Mouse (Mus musculus): Measurements from ENCODE around the gene 1110012L19Rik.
"Not testable (repeated sequence)": the region's sequence is repeated elsewhere in the genome, so short reads cannot be mapped to it uniquely, and the experiment has no call there.

1110012L19Rik gene

DNA sequence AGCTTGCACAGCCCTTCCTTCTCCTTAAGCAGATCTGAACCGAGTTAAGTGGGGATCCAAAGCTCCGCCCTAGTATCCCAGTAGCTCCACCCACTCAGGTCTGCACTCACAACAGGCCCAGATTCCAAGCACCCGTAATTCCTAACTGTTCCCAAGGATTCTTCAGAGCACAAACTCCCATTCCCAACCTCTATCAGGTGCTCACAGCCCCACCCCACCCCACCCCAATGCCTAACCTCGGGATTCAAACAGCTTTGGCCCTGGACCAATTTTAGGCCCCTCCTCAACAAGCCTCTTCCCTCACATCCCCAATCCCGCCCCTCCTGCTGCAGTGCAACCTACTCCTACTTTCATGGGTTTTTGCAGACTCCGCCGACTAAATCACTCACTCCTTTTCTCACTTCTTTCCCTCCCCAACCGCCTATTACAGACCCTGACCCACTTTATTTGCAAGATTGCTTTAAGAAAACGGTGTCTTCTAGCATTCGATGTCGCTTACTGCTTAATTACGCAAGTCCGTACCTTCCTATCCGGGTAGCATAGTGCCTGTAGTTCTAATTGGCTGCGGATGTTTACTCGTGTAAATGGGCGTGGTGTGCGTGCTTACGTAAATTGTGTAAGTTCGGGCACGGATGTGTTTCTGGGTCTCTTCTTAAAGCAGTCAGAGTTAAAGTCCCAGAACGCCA, at the start of gene 1110012L19Rik:
1110012L19Rik (plus strand) TSS at position 602 of the 686 bp plus-strand sequence.
- DNase-seq (ENCODE audit: low read depth, low spot score), result peak; percentile 60

DNA sequence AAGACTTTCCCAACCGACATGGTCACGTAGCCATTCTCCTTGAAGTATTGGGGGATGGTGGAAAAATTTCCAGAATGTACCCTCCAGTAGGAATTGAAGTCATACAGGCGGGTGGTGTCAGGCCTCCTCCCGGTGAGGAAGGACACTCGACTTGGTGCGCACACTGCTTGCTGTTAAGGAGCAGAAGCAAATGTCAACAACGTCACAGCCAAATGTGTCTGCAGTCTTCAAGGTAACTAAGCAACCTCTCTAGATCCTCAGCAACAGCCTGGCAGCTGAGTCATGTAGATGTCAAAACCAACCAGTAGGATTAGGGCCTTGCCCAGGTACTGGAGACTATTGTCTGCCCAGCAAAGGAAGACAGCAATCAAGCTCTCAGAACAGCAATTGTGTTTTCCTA, 22.7 kb upstream of the 1110012L19Rik start:
- DNase-seq (ENCODE audit: low read depth, low spot score), result no peak

DNA sequence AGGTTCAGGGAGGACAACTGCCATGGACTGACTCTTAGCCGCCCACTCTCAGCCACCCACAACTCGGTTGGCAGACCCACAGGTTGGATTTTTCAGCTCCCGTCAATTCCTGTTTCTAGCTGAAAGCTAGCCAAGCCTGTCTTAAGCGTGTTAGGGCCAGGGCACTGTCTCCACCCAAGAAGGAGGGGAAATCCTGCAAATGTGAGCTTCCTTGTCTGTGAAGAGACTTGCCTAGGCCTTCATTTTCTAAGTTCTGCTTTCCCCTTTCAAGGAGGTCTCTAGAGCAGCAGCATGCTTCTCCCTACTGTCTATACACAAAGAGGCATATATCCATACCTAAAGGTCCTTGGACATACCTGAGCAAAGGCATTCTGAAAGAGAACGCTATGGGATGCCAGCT, 22.2 kb upstream of the 1110012L19Rik start:
- no peak for DNase-seq (ENCODE audit: low read depth, low spot score)

DNA sequence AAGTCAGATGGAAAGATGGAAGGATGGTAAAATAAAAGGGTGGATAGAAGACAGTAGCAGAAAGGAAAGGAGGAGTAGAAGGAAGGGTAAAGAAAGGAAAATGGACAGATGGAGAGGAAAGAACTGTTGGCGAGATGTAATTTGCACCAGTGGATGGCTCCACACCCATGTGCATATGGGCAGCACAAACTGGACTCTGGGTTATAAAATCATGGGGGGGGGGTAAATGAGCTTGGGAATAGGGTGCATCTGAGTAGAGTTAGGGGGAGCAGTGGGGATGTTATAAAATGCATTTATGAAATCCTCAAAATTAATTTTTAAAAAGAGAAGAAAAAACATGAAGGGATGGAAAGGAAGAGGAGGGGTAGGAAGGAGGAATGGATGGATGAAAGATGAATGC, 21.5 kb upstream of the 1110012L19Rik start:
- no peak for DNase-seq (ENCODE audit: low read depth, low spot score)

DNA sequence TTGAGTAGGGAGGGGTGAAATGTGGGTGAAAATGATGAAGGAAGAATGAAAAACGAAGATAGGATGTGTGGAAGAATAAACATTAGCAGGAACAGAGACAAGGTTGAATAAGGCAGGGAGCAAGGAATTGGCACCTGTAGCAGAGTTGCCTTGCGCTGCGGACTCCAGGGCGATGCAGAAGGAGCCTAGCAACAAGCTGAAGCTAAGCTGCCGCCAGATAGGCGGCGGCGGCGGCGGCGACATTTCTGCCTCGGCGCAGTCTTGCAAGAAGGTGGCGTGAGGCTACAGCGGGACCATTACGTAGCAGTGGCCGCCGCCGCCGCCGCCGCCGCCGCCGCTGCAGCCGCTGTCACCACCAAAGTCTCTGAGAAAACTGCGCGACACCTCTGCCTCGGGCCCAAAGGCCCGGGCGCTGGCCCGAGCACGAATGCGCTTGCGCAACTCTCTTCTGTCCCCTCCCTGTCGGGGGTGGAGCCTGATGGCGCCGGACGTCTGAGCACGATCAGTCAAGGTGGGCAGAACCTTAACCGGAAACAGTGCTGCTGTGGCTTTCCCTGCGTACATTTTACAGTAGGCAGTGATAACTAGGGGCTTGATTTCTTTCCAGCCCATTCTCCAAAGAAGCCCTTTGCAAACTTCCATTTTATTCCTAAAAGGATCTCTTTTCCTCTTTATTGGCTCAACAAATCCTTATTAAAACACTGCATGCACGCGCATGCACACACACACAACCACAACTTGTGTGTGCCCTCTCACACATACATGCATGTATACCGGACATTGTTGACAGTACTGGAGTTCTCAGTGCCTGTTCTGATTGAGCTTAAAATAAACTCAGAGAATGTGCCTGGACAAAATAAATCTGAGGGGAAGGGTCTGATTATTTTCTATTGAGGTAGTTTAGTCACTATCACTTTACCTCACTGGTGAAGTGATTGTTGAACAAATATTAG, 20.7 kb upstream of the 1110012L19Rik start, which contains the start of gene Ids:
Ids (minus strand) TSS at position 424 of the 953 bp plus-strand sequence.
- peak; percentile 73 for DNase-seq (ENCODE audit: low read depth, low spot score)

DNA sequence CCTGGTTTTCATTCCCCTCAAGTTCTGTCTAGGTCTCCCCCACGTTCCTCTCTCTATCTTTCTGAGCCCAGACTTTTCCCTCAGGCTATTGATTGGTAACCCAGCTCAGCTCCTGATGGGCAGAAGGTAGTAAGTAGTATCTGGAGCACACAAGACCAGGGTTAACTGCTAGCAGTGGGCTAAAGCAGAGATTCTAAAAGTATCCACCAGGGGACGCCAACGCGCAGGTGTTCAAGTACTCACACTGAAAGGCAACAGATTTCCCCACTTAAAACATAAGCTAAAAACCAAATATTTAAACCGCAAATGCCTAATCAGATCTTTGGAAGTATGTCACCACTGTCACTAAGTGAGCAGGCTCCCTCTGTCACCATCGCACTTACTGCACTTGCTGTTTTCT, 15.9 kb upstream of the 1110012L19Rik start:
- not testable (repeated sequence) for DNase-seq (ENCODE audit: low read depth, low spot score)

DNA sequence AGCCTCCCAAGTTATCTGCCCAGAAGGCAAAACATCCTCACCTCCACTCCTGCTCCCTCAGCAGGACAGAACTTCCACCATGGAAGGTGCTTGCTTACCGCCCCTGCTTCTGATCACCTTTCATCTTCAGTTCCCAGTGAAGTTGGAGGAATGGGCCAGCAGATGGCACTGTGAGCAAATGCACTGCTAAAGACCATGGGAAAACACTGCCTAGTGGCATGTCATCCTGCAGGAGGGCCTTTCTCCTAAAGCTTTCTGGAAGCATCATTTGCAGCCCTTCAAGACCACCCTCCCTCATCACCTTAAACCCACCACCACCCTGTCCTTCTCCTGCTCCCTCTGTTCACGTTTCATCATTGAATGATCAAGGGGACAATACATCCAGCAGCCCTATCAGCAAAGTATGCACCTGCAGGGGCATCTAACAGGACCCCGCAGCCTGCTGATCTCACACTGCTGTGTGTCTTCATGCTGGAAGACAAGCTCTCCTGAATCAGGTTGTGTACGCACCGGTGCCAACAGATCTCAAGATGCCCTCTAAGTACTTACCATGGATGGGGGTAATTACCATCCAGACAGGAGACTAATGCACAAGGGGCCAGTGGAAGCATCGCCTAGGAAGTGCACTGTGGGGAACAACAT, 11.1 kb upstream of the 1110012L19Rik start:
- DNase-seq (ENCODE audit: low read depth, low spot score), result not testable (repeated sequence)

DNA sequence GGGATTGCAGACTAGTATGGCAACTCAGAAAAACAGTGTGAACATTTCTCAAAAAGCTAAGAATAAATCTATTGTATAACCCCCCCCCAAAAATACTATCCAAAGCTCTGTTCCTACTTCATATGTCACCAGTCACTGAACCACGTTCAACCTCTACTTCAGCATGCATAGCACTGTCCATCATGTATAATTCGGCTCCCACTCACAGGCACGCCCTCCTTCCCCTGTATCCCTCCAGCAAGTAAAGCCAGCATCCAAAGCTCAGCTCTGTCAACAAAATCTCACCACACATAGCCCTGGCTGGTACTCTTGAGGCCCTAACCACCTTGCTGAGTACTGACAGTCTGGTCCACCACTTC, 781 bp upstream of the 1110012L19Rik start:
- no peak for DNase-seq (ENCODE audit: low read depth, low spot score)

DNA sequence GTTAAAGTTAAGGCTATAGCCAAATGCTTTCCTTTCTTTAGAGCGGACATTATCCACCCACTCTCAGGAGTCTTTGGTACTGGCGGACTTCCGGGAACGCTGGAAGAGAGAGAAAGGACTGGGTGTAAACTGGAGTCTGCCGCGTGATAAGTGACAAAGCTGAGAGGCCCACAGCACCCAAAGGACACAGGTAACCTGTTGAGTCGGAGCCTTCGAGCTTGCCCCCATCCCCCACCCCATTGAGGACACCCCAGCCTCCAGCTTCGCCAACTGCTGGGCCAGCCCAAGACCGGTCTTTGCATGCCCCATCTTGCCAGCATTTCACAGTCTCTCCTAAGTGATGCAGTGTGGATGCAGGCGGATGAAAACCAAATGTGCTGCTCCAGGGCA, 280 bp downstream of the 1110012L19Rik start:
- DNase-seq (ENCODE audit: low read depth, low spot score), result no peak

DNA sequence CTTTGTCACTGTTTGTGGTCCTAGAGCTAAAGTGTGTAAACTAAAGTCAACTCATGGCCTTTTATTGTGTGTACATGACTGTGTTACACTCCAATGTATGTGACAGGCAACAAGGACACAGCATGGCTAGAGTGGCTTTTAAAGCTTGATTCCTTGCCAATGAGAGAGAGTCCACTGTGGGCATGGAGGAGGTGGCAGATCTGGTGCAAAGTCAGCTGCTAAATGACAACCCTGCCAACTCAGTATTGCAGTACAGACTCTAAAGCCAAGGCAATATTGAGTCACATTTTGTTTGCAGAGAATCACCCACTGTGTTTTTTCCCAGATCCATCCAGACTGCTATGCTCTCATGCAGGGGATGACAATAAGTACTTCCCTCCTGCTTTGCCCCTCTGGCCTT, 7.0 kb downstream of the 1110012L19Rik start:
- not testable (repeated sequence) for DNase-seq (ENCODE audit: low read depth, low spot score)

DNA sequence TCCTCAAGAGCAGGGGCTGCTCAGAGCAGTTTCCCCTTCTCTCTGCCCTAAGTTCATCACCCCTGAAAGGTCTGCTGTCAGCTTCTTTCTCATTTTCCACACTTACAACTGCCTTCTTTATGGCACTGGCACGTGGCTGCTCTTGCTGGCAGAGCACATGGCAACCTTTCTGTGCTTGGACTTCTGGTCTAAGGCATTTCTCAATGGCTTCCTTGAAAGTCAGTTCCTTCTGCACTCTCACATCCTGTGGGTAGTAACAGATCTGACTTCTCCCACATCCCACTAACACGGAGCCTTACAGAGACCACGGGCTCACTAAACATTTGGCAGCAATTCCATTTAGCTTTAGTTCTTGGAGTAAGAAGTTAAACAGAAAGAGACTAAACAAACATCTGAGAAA, 39.8 kb downstream of the 1110012L19Rik start:
- not testable (repeated sequence) for DNase-seq (ENCODE audit: low read depth, low spot score)
